Mouse (Mus musculus): Measurements from ENCODE around the gene Iqcc.

Gene Iqcc

DNA sequence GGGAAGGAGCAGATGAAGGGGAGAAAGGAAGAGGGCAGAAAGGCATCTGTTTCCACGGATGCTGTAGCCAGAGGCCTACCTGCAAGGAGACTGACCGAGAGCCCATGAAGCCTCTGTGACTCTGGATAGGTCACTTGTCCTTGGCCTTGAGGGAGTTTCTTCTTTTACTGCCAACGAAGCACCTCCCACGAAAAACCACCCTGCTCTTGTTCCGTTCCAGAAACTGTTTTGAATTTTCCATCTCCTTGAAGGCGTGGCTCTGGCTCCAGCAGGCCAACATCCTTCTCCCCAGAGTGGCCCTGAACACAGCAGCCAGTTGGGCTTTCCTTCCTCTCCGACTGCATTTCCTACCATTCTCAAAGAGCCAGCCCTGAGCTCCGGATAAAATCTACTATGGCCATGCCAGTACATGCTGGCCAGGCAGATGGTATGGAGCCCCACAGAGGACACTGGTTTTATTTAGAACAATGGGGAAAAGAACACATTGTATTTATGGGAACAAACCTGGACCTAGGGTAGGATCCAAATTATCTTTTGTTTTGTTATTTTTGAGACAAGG is 2.5 kb upstream of the Iqcc start:
- no peak for DNase-seq

DNA sequence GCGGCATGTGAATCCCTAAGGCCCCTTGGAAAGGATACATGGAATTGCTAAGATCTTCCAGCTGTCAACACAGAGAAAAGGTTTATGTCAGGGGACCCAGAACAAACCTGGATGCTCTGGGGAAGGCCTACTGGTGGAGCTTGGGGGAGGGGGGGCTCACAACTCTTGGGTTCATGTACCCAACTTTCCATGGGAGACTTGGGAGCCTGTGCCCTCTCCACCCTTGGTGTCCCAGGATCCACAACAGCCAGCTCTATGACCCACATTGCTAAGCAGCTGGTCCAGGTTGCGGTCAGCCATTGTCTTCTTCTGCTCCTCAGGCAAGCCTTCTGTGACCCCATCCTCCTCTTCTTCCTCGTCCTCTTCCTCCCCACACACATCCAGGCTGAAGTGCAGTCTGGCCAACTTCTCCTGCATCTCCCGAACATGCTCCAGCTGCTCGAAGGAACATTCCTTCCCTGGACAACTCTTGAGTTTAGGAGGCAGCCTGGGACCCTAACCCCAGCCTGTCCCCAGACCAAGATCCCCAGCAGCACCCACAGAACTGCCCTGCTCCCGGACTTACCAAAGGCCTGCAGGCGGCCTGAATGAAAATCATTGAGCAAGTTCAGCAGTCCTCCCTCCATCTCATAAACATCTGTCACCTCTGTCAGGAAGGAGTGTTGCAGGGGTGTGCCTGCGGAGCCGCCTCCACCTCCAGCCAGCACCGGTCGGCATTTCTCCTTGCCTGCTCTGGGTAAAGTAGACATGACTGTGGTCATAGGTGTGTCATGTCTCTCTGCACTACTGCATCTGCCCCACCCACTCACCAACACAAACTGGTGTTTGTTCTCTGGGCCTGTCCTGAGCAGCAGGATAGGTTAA is 1.8 kb upstream of the Iqcc start:
- DNase-seq, result no peak

DNA sequence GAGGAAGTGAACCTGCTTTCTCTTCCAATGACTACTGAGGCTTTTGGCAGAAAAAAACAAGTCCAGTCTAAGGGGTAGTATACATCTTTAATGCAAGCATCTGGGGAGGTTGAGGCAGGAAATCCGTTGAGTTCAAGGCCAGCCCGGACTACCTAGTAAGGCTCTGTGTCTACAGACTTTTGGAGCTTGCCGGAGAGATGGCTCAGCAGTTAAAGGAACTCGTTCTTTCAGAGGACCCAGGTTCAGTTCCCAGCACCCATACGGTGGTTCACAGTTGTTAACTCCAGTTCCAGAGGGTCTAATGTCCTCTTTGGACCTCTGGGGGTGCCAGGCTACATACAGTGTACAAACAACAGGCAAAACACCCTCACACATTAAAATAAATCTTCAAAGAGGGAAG is 868 bp downstream of the Iqcc start:
- DNase-seq, result no peak

DNA sequence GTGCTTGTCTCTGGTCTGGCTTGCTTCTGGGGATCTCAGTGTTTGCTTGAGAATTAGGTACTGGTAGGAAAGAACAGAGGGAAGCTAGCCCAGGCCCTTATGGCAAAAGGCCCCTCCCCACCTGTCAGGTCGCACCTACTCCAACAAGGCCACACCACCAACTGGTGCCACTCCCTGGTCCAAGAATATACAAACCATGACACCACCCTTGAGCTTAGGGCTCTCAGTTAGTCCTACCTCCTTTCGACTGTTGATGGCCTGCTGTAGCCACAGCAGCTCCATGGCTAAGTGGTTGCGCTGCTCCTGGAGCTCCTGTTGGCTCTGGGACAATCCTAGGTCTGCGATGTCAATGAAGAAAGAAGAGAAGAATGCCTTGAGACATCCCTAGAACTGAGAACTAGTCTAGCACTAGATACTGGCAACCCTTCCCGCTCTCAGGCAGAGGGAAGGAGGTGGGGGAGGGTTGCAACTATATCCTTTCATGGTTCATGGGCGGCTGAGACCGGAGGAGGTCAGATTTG is 1.7 kb downstream of the Iqcc start:
- DNase-seq, result no peak

DNA sequence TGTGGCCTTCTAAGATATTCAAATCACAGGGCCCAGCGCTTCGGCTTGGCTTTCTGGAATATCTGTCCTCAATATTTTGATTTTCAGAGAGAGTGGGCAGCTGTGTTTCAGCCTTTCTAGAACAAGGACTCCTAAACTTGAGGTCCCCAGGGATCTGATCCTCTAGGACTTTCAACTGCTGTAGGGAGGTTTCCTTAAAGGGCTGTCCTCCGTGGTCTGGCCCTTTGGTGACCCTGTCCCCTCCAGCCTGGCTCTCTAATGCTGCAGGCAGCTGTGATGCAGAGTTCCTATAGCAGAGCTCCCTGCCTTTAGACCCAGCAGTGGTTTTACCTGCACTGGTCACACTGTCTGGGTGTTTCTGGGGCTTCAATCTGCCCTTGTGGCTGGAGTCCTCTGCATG is 2.3 kb downstream of the Iqcc start:
- no peak for DNase-seq

DNA sequence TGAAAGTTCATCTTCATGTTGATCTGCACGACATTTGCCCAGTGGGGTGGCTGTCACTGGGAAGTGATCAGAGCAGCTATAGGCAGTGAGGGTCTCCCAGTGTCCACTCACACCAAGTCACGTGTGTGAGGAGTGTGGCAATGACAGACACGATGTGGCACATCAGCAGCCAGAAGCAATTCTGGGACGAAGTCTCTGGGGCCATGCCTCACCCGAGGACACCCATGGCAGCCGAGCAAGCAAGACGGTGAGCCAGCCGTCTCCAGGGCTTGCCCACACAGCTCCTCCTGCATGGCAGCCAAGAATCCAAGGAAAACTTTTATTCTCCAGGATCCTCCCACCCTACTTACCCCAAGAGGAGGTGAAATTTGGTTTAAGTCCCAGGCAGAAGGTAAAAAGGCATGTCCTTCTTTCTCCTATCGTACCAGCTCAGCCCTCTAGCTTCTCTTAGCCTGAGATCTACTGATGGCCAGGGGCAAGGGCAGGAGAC is 3.1 kb downstream of the Iqcc start:
- DNase-seq, result no peak

DNA sequence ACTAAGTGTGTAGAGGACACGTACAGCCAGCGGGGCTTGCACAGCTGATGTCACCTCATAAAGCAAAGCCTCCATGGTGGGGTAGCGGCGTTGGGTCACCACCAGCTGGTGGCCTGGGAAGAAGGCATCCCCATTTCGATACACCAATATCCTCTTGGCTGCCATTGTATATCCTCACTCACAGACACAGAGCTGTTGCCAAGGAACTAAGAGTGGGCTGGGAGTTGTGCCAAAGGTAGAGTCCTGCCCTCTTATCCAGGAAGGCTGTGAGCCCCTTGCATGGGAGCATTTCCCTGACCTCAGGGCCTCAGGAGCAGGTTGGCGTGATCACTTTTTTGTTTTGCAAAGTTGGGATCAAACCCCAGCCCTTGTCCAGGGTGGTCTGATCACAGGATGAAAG is 4.8 kb downstream of the Iqcc start, which contains the start of gene Dcdc2b:
Dcdc2b (minus strand) TSS at position 165 of the 400 bp plus-strand sequence.
- no peak for DNase-seq

DNA sequence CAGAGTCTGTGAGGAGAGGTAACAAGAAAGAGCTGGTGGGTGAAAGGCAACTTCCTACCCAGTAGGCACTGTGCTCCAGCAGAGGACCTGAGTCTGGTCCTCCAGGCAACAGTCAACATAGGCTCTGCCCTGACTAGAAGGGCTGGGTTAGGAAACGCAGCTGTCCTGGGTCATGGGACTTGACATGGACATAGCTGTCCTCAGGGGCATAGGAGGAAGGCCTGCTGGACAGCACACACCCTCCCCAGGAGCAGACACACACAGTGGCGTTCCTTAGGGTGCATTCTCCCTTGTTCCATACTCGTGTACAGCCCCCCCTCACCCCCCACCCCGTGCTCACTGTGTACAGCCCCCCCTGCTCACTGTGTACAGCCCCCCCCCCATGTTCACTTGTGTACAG is 8.4 kb downstream of the Iqcc start:
- DNase-seq, result no peak

DNA sequence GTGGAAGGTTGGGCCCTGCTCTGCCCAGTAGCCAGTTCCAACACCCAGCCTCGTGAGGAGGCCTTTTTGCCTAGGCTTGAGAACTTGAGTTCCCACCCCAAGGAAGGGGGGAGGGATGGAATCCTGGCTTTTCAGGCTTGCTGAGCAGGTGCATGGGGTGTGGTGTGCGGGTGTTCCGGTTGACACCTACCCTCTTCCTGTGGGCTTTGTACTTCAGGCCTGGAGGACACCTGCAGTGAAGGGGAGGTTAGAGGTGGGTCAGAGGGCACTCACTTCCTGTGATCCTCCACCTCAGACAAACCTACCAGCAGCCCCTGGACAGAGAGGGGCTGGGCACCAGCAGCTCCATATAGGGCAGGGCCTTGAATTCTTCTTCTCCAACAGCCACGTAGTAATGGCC is 8.9 kb downstream of the Iqcc start:
- no peak for DNase-seq

DNA sequence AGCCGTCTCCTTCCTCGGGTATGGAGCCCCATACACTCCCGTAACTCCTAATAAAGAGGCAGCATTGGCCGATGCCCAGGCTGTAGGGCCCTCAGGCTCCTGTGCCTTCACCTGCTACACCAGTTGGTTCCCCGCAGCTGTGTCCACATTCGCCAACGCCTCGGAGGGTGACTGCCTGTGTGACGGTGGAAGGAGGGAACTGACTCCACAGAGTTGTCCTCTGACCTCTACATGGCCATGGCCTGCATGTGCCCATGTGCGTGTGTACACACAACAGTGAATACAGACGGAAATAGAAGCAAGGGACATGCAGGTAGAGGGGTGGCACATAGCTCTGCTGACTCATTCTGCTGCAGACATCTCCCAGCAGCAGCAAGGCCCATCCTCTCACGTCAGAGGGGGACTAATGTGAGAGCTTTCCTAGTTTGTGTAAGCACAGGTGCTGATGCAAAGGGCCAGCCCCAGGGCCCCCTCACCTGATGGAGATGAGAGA is 9.7 kb downstream of the Iqcc start:
- no peak for DNase-seq

DNA sequence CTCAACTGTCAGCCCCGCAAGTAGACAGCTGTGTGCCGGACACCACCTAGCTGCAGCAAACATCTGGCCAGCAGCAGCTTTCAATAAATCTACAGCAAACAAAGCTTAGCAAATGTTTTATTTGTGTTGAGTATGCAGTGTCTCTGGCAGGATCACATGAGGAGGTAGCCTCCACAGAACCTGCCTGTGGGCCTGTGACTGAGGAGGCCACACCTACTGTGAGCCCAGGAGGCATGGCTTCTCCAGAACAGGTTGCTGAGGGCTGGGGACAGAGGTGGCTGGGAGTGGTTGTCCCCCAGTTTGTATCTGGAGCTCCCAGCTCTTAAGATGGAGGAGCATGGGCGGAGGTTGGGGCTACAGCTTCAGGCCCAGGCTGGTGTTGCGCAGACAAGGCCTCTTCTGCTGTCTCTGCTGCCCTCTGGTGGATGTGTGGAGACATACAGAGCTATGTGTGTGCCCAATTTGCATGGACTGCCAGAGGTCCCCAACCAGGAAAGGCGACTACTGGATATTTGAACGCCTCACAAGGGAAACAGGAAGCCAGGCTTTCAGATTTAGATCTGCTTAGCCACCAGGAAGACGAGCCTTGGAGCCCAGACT is 10.4 kb downstream of the Iqcc start:
- DNase-seq, result peak; percentile 79

DNA sequence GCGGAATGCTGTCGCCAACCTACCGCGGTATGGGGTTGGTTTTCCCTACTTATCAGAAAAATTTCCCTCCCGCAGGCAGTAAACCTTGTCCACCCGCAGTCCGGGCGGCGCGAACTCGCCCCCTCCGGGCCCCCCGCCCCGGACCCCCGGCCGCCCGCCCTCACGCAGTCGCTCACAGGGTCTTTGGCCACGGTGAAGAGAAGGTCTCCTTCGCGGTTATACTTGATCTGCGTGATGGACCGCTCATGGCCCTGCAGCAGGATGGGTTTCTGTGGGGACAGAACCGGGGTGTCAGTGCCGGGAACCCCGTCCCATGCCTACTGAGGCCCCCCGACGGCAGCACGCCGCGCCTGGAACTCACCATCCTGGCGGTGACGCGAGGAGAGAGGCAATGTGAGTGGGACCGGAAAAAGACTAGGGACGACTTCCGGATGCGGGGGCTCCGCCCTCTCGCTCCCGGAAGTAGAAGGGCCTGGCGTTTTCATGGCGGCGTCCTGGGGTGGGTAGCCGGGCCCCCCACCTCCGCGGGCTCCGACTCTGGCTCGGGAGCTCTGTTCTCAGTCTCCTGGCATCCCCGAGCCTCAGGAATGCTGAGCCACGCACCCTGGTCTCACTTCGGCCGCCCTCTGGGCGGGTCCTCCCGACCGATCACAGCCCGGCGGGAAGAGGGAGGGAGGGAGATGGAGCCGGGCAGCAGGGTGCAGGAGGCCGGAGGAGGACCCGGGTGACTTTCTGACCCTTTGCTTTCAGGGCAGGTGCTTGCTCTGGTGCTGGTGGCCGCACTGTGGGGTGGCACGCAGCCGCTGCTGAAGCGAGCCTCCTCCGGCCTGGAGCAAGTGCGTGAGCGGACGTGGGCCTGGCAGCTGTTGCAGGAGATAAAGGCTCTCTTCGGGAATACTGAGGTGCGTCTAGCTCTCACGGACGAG is 18.4 kb downstream of the Iqcc start, which contains the start of the genes Eif3i and Tmem234:
Eif3i (minus strand) TSS at position 416 of the 926 bp plus-strand sequence.
Tmem234 (plus strand) TSS at position 436 of the 926 bp plus-strand sequence.
- DNase-seq, result peak; percentile 79

DNA sequence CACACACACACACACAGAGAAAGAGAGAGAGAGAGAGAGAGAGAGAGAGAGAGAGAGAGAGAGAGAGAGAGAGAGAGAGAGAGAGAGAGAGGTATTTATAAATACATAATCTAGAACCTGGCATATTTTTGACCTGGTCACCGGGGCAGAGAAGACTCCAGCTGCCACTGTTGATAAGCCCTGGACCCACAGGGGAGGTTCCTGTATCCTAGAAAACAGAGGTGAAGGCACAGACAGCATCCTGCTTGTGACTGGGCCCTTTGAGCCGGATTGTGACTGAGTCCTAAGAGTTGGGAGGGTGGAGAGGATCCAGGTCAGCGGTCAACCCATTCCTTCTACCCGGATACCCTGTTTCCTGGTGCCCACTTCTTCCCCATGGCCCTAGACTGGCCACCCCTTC is 30.0 kb downstream of the Iqcc start:
- no peak for DNase-seq

DNA sequence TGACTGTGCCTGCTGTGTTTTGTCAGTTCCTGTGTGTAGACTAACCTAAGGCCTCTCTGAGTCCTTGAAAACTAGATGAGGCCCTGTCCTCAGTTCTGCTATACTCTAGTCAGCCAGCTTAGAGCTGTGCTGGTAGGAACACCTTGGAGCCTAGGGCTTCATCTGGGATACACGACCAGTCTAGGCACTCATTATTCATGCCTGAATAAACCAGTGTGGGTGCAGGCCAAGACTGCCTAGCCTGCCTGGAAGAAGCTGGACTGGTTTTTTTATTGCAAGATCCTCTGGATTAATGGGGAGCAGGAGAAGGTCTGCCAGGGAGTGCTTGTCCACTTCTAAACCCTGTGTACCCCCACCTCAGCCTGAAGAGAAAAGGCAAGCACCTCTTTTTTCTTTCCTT is 32.0 kb downstream of the Iqcc start:
- no peak for DNase-seq

DNA sequence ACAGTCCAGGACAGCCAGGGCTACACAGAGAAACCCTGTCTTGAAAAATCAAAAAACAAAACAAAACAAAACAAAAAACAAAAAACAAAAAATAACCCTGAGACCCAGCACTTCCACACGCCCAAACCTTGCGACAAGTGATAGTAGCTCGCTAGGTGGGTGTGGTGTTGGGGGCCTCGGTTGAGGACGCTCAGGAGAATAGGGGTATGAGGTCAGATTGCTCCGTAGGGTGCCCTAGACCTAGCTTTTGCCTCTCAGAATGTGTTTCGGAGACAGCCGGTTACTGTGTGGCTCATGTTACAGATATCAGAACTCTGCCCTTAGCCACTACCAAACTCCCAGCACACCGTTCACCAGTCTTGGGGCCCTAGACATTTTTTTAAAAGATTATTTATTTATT is 33.1 kb downstream of the Iqcc start:
- DNase-seq, result no peak

DNA sequence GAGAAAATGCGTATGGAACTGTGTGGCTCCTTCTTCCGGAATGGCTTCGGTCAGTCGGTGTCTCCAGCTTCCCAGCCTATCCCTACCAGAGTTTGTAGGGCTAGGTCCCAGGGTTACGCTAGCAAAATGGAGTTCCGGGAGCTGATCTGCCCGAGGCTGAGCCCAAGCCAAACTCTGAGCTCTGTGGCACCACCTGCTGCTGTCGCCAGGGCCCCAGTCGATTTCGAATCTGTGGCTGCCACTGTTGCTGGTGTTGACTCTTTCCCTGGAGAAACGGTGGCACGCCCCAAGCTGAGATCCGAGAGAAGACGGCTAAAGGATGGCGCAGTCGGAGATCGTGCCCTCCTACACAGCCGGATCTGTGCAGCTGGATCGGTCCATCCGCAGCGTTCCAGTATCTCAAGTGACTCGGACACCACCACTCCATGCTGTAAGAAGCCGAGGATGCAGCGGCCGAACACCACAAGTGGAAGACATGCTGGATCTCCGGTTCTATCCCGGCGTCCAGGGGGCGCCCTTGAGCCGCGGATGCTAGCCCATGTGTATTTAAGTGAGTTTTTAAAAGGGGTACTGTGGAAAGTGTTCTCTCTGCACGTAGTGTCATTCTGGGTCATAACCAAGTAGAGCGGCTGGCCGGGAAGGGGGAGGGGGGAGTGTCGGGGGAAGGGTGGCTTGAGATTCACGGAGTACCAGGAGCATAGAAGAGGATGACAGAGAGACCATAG is 33.9 kb downstream of the Iqcc start:
- DNase-seq, result peak; percentile 77

DNA sequence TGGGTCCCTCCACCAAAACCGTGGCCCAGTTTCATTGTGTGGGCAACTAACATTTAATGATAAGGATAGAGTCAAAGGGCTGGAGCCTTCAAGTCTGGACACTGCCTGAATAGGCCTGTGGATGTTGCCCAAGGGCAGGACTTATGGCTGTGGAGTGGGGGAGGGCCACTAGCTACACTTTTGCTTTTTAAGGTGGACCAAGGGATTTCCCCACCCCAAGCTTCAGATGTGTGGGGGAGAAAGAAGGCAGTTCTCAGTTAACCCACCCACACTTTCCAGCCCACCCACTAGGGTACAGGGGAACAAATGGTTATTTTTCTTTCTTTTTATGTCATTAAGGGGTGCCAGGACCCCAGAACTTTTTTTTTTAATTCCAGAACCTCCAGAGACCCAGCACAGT is 34.5 kb downstream of the Iqcc start:
- DNase-seq, result no peak

DNA sequence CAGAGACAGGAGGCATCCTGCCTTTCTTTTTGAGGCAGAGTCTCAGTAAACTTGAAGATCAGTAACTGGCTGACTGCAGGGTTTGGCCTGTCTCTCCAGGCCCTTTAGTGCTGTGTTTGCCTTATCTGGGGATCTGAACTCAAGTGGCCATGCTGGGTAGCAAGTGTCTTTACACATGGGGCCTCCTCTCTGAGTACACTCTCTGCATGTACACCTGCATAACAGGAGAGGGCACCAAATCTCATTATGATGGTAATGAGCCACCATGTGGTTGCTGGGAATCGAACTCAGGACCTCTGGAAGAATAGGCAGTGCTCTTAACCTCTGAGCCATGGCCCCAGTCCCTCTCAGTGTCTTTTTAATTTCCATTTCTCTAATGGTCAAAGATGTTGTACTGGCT is 36.6 kb downstream of the Iqcc start:
- no peak for DNase-seq

DNA sequence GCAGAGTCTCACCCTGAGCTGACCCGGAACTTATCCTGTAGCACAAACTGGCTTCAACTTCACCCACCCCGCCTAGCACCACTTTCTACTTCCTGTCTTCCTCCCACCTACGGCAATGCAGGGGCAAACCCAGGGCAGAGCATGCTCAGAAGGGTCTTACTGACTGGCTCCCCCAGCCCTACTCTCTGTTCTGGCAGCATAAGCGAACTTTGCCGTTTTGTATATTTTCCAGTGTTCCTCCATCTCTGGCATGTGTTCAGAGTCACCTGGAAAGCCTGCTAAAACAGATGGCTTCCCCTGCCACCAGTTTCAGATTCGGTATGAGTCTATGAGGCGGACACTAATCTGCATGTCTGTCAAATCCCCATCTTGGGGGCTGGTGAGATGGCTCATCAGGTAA is 38.6 kb downstream of the Iqcc start:
- no peak for DNase-seq

DNA sequence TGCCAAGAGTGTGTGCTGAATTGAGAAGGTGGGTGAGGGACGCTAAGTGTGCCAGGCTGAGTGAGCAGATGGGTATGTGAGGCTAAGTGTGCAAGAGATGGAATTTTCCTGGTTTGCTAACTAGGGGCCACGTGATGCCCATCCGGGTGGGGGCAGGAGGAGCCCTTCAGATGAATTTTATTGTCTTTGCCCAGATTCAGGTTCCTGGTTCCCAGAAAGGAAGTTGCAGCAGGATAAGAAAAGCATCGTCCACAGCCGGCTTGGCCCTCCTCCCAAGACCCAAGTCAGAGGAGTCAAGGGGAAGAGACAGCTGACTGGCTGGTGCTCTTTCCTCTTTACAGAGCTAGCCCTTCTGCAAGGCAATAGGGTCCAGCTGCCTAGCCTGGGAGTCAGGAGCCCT is 40.4 kb downstream of the Iqcc start, which contains the start of gene Fam167b:
Fam167b (minus strand) TSS at position 84 of the 400 bp plus-strand sequence.
- no peak for DNase-seq

DNA sequence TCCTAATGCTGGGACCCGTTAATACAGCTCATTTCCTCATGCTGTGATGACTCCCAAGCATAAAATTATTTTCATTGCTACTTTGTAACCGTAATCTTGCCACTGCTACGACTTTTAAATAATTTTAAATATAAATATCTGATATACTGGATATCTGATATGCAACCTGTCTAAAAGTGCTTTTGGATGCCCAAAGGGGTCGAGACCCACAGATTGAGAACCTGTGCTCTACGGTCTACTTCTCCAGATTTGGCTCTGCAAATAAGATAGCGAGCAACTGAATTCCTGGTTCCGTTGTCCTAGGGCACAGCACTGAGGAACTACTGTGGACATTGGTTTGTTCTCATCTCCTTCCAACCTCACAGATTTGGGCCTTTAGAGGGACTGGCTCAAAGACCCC is 41.2 kb downstream of the Iqcc start:
- DNase-seq, result no peak

Data from right cerebral cortex, postnatal 4 days (tissue).